Mouse (Mus musculus) megakaryocyte, embryonic 14.5 days (primary cell): ENCODE data around the gene Il5. TPM values are rescaled to one million over a fixed set of nuclear protein-coding genes. Genes with fewer than 3 reads are reported as not detected.

Source experiments
- H3K27me3 ChIP-seq: replicated peaks from 2 replicates; pipeline ENCODE3; 2012; ENCODE audit warnings: inconsistent platforms
- H3K36me3 ChIP-seq: replicated peaks from 2 replicates; pipeline ENCODE3; 2012; ENCODE audit warnings: low read length, inconsistent platforms, mixed read lengths
- H3K4me1 ChIP-seq: 2 replicates; pipeline ENCODE4 v1.6.1; 2012; ENCODE audit warnings: inconsistent platforms
- H3K4me3 ChIP-seq: replicated peaks from 2 replicates; pipeline ENCODE3; 2012; ENCODE audit warnings: moderate library complexity, mild to moderate bottlenecking, inconsistent platforms
- H3K9me3 ChIP-seq: 2 replicates; pipeline ENCODE4 v1.6.1; 2012; ENCODE audit warnings: inconsistent platforms
- FLI1 ChIP-seq: IDR thresholded peaks from 2 replicates; pipeline ENCODE4 v1.6.1; 2012; ENCODE audit warnings: low read length, inconsistent platforms, mixed read lengths
- GATA1 ChIP-seq: IDR thresholded peaks from 3 replicates; pipeline ENCODE4 v1.6.1; 2012; ENCODE audit warnings: mixed read lengths, low read length, inconsistent platforms, borderline replicate concordance
- polyA plus RNA-seq: library from polyadenylated mRNA; stranded (reverse); fragments of >175 nt; gene quantifications from 2 replicates; pipeline ENCODE4 v1.2.3, GENCODE M21; 2012; ENCODE audit warnings: low replicate concordance; ENCODE audit not compliant: insufficient read depth

Il5 gene
- polyA plus RNA-seq, 1 experiment: not detected

- H3K4me3 ChIP-seq: no peak overlapping the region
- H3K36me3 ChIP-seq: no peaks in the 10 kb centered on the region
- H3K9me3 ChIP-seq: no peaks in the 10 kb centered on the region
- no peaks in the 10 kb centered on the region for H3K27me3 ChIP-seq
- TF ChIP-seq GATA1: no peak
- TF ChIP-seq FLI1: no peak
- peaks cover 56% of the 10 kb centered on the region for H3K4me1 ChIP-seq
These were observed 38.3 kb downstream of the Il5 start for GRCm38 (mm10) chr11:53758791-53759351.

DNA sequence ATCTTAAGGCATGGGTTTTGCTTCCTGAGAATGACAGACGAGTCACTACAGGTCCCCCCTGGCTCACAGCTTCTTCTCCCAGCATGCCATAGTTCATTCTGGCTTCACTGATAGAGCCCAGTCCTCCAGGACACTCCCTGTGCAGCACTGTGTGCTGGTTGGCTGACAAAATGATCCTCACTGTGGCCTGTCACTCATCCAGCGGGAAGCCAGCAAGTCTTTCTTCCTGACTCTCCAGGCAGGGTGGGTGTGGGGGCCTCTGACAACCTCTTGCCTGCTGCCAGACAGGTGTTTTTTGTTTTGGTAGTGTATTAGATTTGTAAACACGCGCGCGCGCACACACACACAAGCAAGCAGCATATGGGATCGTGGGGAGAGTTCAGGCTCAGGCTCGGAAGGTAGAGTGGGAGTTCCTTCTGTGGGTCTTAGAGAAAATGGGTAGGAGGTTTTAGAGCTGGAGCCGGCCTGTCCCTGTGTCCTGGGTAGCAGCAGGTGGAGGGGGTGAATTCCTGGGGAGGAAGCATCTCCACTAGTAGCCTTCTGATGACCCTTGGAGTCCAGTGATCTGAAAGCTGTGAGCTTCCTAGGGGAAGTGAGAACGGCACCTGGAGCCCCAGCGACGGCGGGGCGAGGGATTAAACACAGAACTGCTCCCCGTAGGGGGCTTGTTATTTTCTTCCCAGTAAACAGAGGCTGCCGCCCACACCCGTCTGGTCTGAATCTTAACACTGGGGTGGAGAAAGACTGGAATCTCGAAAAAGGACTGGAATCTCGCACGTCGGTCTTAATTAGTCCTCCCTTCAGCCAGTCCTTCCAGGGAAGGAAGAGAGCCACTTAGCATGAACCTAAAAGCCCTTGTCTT, 39.2 kb downstream of the Il5 start:
- Histone ChIP-seq H3K27me3 (no peaks in the 10 kb centered on the region), H3K4me3 (peak overlapping the region; percentile 14), H3K4me1 (peaks cover 65% of the 10 kb centered on the region), H3K36me3 (no peaks in the 10 kb centered on the region), H3K9me3 (no peaks in the 10 kb centered on the region)
- TF ChIP-seq GATA1: no peak
- TF ChIP-seq FLI1: no peak

GRCm38 (mm10) chr11:53761284-53761683, 40.7 kb downstream of the Il5 start:
- no peak for TF ChIP-seq FLI1
- no peak for TF ChIP-seq GATA1
- peaks cover 72% of the 10 kb centered on the region for H3K4me1 ChIP-seq
- H3K4me3 ChIP-seq: no peak overlapping the region
- H3K27me3 ChIP-seq: no peaks in the 10 kb centered on the region
- no peaks in the 10 kb centered on the region for H3K9me3 ChIP-seq
- H3K36me3 ChIP-seq: no peaks in the 10 kb centered on the region

GRCm38 (mm10) chr11:53761822-53762221, 41.2 kb downstream of the Il5 start:
- Histone ChIP-seq H3K4me3 (no peak overlapping the region), H3K27me3 (no peaks in the 10 kb centered on the region), H3K4me1 (peaks cover 68% of the 10 kb centered on the region), H3K36me3 (no peaks in the 10 kb centered on the region), H3K9me3 (no peaks in the 10 kb centered on the region)
- TF ChIP-seq GATA1 (no peak), FLI1 (no peak)

- H3K36me3 ChIP-seq: no peaks in the 10 kb centered on the region
- no peaks in the 10 kb centered on the region for H3K9me3 ChIP-seq
- H3K4me3 ChIP-seq: peak overlapping the region; percentile 99
- H3K27me3 ChIP-seq: no peaks in the 10 kb centered on the region
- H3K4me1 ChIP-seq: peaks cover 71% of the 10 kb centered on the region
- no peak for TF ChIP-seq GATA1
- TF ChIP-seq FLI1: no peak
These were observed 41.8 kb downstream of the Il5 start for GRCm38 (mm10) chr11:53762426-53762825.

DNA sequence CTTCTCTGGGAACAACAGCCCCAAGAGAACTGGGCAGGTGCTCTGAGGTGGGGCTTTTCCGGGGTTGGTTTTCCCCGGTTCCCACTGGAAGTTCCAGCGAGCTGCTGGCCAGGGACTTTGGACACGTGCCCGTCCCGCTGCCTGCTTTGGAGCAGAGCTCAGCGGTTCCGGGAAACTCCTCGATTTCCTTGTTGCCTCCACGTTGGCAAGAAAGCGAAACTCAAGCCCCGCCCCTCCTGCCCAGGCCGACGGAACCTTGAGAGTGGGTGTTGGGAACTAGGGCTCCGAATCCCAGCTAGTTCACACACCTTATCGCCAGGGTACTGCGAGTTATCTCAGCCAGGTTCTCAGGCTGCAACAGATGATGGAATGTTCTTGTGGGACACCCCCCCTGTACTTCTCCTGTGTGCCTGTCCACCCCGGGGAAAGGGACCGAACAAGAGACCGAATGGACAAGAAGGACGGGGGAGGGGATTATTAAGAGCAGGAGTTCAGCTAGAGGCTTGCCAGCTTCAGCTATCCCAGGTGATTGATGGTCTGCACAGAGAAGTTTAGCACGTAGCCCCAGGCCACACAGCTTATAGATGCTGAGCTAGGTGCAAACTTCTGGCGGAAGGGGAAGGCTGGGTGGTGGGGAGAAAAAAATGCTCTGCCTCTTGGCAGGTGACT, 42.4 kb downstream of the Il5 start:
- Histone ChIP-seq H3K4me1 (peaks cover 72% of the 10 kb centered on the region), H3K4me3 (peak overlapping the region; percentile 99), H3K36me3 (no peaks in the 10 kb centered on the region), H3K27me3 (no peaks in the 10 kb centered on the region), H3K9me3 (no peaks in the 10 kb centered on the region)
- TF ChIP-seq FLI1: no peak
- no peak for TF ChIP-seq GATA1

- Histone ChIP-seq H3K27me3 (no peaks in the 10 kb centered on the region), H3K4me1 (peaks cover 68% of the 10 kb centered on the region), H3K36me3 (no peaks in the 10 kb centered on the region), H3K9me3 (no peaks in the 10 kb centered on the region), H3K4me3 (peak overlapping the region; percentile 99)
- no peak for TF ChIP-seq FLI1
- no peak for TF ChIP-seq GATA1
These were observed 43.0 kb downstream of the Il5 start for GRCm38 (mm10) chr11:53763496-53764140.

- no peak for TF ChIP-seq FLI1
- TF ChIP-seq GATA1: no peak
- peak overlapping the region; percentile 99 for H3K4me3 ChIP-seq
- H3K4me1 ChIP-seq: peaks cover 68% of the 10 kb centered on the region
- no peaks in the 10 kb centered on the region for H3K36me3 ChIP-seq
- no peaks in the 10 kb centered on the region for H3K27me3 ChIP-seq
- H3K9me3 ChIP-seq: no peaks in the 10 kb centered on the region
These were observed 44.0 kb downstream of the Il5 start for GRCm38 (mm10) chr11:53764581-53764980.

DNA sequence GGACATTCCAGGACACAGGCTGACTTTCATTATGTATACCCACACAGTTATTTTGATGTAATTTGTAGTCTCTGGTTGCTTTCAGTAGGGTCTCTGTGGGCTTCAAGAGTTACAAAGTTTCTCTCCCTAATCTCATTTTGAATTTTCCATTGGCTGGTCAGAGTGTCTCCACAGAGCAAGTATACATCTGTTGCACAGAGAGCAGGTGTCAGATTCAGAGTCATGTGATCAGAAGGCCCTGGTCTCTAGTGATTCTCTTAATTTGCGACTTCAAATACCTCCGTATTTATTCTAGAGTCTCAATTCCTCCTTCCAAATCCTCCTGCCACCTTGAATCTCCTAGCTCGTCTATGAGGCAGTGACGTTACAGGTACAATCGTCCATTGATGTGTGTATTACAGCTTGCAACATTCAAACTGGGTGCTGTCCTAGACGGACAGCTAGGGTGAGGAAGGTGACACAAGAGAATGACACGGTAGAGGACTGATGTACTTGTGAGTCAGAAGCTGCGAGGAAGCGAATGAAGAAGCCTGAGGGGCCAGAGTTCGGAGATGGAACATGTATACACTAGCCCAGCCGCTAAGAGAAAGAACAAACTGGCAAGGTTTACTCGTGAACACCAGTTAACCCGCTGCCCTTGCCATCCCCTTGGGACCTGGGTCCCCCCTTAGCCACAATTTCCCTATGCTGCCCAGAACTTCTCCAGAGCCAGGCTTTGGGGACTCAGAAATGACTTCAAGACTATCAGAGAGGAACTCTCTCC, 48.0 kb downstream of the Il5 start:
- peaks cover 69% of the 10 kb centered on the region for H3K4me1 ChIP-seq
- H3K4me3 ChIP-seq: no peak overlapping the region
- H3K9me3 ChIP-seq: no peaks in the 10 kb centered on the region
- H3K36me3 ChIP-seq: peaks cover 20% of the 10 kb centered on the region
- no peaks in the 10 kb centered on the region for H3K27me3 ChIP-seq
- no peak for TF ChIP-seq FLI1
- TF ChIP-seq GATA1: no peak
